Mouse (Mus musculus): Measurements from ENCODE around the gene Eps15.
"Not testable (repeated sequence)": the region's sequence is repeated elsewhere in the genome, so short reads cannot be mapped to it uniquely, and the experiment has no call there.

The Eps15 gene

GRCm38 (mm10) chr4:109400366-109400980, 120.4 kb downstream of the Eps15 start:
- no peak for DNase-seq (ENCODE audit: low spot score in 2 of 2)

GRCm38 (mm10) chr4:109401176-109401689, 121.2 kb downstream of the Eps15 start:
- DNase-seq (ENCODE audit: low spot score in 2 of 2): no peak

GRCm38 (mm10) chr4:109404908-109405307, 124.8 kb downstream of the Eps15 start:
- DNase-seq (ENCODE audit: low spot score in 2 of 2): not testable (repeated sequence)

- no peak for DNase-seq (ENCODE audit: low spot score in 2 of 2)
Measured at GRCm38 (mm10) chr4:109405415-109405814, 125.3 kb downstream of the Eps15 start.

GRCm38 (mm10) chr4:109406054-109406485, 126.0 kb downstream of the Eps15 start:
- peak; percentile 19 to 29 for DNase-seq (ENCODE audit: low spot score in 2 of 2)

- DNase-seq (ENCODE audit: low spot score in 2 of 2): peak in 1 of 2 experiments; percentile 14
Measured at GRCm38 (mm10) chr4:109406486-109407175, 126.6 kb downstream of the Eps15 start, which contains the start of gene Ttc39a. TSS of gene Ttc39a (plus strand) at chr4:109406623.

- DNase-seq (ENCODE audit: low spot score in 2 of 2): no peak
Measured at GRCm38 (mm10) chr4:109407176-109407520, 127.1 kb downstream of the Eps15 start.

GRCm38 (mm10) chr4:109407701-109408485, 127.8 kb downstream of the Eps15 start:
- DNase-seq (ENCODE audit: low spot score in 2 of 2): no peak

- DNase-seq (ENCODE audit: low spot score in 2 of 2): no peak
Measured at GRCm38 (mm10) chr4:109410681-109411376, 130.8 kb downstream of the Eps15 start.

GRCm38 (mm10) chr4:109411377-109411967, 131.4 kb downstream of the Eps15 start:
- no peak for DNase-seq (ENCODE audit: low spot score in 2 of 2)

GRCm38 (mm10) chr4:109412233-109412632, 132.2 kb downstream of the Eps15 start:
- DNase-seq (ENCODE audit: low spot score in 2 of 2): no peak

GRCm38 (mm10) chr4:109417998-109418397, 137.9 kb downstream of the Eps15 start:
- DNase-seq (ENCODE audit: low spot score in 2 of 2): no peak

GRCm38 (mm10) chr4:109419017-109419416, 138.9 kb downstream of the Eps15 start:
- DNase-seq (ENCODE audit: low spot score in 2 of 2): no peak

- no peak for DNase-seq (ENCODE audit: low spot score in 2 of 2)
Measured at GRCm38 (mm10) chr4:109419563-109419962, 139.5 kb downstream of the Eps15 start.

GRCm38 (mm10) chr4:109420138-109420795, 140.2 kb downstream of the Eps15 start:
- DNase-seq (ENCODE audit: low spot score in 2 of 2): no peak

- DNase-seq (ENCODE audit: low spot score in 2 of 2): no peak
Measured at GRCm38 (mm10) chr4:109421608-109422007, 141.5 kb downstream of the Eps15 start.

- DNase-seq (ENCODE audit: low spot score in 2 of 2): no peak
Measured at GRCm38 (mm10) chr4:109422436-109422835, 142.4 kb downstream of the Eps15 start.

GRCm38 (mm10) chr4:109423438-109423837, 143.4 kb downstream of the Eps15 start:
- no peak for DNase-seq (ENCODE audit: low spot score in 2 of 2)

GRCm38 (mm10) chr4:109427058-109427457, 147.0 kb downstream of the Eps15 start:
- DNase-seq (ENCODE audit: low spot score in 2 of 2): no peak

GRCm38 (mm10) chr4:109430250-109430649, 150.2 kb downstream of the Eps15 start:
- no peak for DNase-seq (ENCODE audit: low spot score in 2 of 2)

- DNase-seq (ENCODE audit: low spot score in 2 of 2): no peak
Measured at GRCm38 (mm10) chr4:109430854-109431253, 150.8 kb downstream of the Eps15 start.

Measured in frontal cortex, postnatal 14 days (tissue).